Mouse (Mus musculus): Measurements from ENCODE around the gene Tubd1. TPM values are rescaled to one million over a fixed set of nuclear protein-coding genes. Genes with fewer than 3 reads are reported as not detected.
"Not testable (repeated sequence)": the region's sequence is repeated elsewhere in the genome, so short reads cannot be mapped to it uniquely, and the experiment has no call there.

The Tubd1 gene
- total and polyA plus RNA-seq, 2 experiments from 2014 or later: 2.7 to 5.0 TPM

DNA sequence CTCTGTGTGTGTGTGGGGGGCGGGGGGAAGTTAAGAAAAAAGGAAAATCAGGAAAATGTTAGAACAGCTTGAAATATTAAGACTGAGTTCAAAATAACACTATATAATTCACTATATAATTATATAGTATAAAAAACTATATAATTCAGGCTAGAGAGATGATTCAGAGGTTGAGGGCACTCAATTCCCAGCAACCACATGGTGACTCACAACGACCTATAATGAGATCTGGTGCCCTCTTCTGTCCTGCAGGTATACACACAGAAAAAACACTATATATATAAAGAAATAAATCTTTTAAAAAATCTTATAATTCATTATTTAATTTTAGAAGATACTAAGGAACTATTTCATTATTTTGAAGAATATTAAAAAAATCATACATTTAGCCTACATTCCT, 36.8 kb upstream of the Tubd1 start:
- no peaks in the 10 kb centered on the region for H3K27me3 ChIP-seq (ENCODE audit: insufficient read depth, low read length)

DNA sequence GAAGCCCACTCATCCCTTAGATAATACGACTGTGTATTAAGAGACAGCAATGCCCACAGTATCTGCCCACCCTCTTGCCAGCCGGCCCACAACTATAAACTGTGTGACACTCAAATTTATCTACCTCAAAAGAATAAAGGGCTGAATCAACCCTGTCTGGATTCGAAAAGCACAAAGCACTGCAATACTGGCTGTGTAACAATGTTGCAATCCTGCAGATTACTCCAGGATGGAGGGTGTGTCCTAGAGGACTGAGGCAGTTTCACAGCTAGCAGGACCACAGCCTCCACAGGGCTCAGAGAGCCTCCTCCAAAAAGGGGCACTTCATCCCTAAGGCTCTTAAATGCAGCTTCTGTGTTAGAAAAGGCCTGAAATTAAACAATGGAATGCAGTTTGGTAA, 28.2 kb upstream of the Tubd1 start:
- no peaks in the 10 kb centered on the region for H3K4me1 ChIP-seq (ENCODE audit: insufficient read depth, low read length)
- H3K4me2 ChIP-seq (ENCODE audit: low read depth, low read length, poor library complexity, severe bottlenecking): no peak overlapping the region
- no peak for DNase-seq (ENCODE audit: low spot score)
- H3K9ac ChIP-seq (replicated peaks; ENCODE audit: low read length, poor library complexity, severe bottlenecking): no peak overlapping the region
- 91% methylated on average over 3 of the region's 3 CpGs for WGBS
- no peaks in the 10 kb centered on the region for H3K27me3 ChIP-seq (ENCODE audit: insufficient read depth, low read length)
- peaks cover 58% of the 10 kb centered on the region for H3K36me3 ChIP-seq (ENCODE audit: insufficient read depth, low read length)
- H3K27ac ChIP-seq (ENCODE audit: low read depth, low read length): no peak overlapping the region
- no peak for TF ChIP-seq CTCF (IDR thresholded peaks at IDR 0.05)
- H3K4me3 ChIP-seq (ENCODE audit: low read depth, low read length): no peak overlapping the region
- no peak for ATAC-seq (ENCODE audit: low FRiP score)
- H3K9me3 ChIP-seq (ENCODE audit: low read length): no peaks in the 10 kb centered on the region

More for the DNA sequence above, 36.8 kb upstream of the Tubd1 start:
- H3K27ac ChIP-seq (ENCODE audit: low read depth, low read length): no peak overlapping the region
- no peaks in the 10 kb centered on the region for H3K4me1 ChIP-seq (ENCODE audit: insufficient read depth, low read length)
- no peak overlapping the region for H3K4me2 ChIP-seq (ENCODE audit: low read depth, low read length, poor library complexity, severe bottlenecking)
- H3K36me3 ChIP-seq (ENCODE audit: insufficient read depth, low read length): peaks cover 61% of the 10 kb centered on the region
- no peak overlapping the region for H3K9ac ChIP-seq (replicated peaks; ENCODE audit: low read length, poor library complexity, severe bottlenecking)
- no peak for TF ChIP-seq CTCF (IDR thresholded peaks at IDR 0.05)
- H3K4me3 ChIP-seq (ENCODE audit: low read depth, low read length): no peak overlapping the region
- no peak for ATAC-seq (ENCODE audit: low FRiP score)
- no peak for DNase-seq (ENCODE audit: low spot score)
- WGBS: 93% methylated on average over 2 of the region's 2 CpGs
- H3K9me3 ChIP-seq (ENCODE audit: low read length): no peaks in the 10 kb centered on the region

DNA sequence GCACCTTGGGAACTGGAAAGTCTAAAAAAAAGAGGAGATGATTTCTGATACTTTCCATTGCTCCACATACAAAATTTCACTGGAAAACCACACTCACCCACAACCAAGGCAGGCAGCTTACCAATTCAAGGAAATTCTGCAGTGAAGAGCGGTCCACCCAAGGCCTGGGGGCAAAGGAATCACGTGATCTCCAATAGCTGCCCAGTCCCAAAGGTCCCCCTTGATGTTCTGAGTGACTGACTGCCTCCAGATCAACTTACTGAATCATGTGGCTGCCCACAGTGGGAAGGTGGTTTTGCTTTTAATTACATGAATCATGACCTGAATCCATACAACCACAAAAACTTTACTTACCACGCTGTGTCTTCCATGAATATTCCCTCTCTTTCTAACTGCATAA, 27.6 kb upstream of the Tubd1 start:
- ATAC-seq (ENCODE audit: low FRiP score): no peak
- no peak overlapping the region for H3K4me3 ChIP-seq (ENCODE audit: low read depth, low read length)
- H3K27ac ChIP-seq (ENCODE audit: low read depth, low read length): no peak overlapping the region
- no peaks in the 10 kb centered on the region for H3K27me3 ChIP-seq (ENCODE audit: insufficient read depth, low read length)
- TF ChIP-seq CTCF (IDR thresholded peaks at IDR 0.05): no peak
- no peaks in the 10 kb centered on the region for H3K9me3 ChIP-seq (ENCODE audit: low read length)
- DNase-seq (ENCODE audit: low spot score): no peak
- no peaks in the 10 kb centered on the region for H3K4me1 ChIP-seq (ENCODE audit: insufficient read depth, low read length)
- no peak overlapping the region for H3K9ac ChIP-seq (replicated peaks; ENCODE audit: low read length, poor library complexity, severe bottlenecking)
- no peak overlapping the region for H3K4me2 ChIP-seq (ENCODE audit: low read depth, low read length, poor library complexity, severe bottlenecking)
- 91% methylated on average over 3 of the region's 3 CpGs for WGBS
- peaks cover 59% of the 10 kb centered on the region for H3K36me3 ChIP-seq (ENCODE audit: insufficient read depth, low read length)

DNA sequence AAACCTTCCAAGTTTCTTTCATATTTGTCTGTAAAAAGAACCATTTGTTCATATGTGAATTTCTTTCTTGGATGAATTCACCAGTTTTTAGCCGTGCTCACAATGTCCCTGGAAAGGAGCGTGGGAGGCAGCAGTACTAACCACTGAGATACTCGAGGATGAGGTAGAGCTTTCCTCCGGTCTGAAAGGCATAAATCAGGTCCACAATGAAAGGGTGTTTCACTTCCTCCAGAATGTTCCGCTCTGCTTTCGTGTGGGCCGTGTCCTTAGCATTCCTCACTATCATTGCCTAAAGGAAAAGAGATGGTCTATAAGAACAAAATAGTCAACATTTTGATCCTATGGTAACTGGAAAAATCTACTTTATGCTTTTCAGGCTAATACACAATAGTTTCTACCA, 25.0 kb upstream of the Tubd1 start:
- H3K27me3 ChIP-seq (ENCODE audit: insufficient read depth, low read length): no peaks in the 10 kb centered on the region
- H3K4me3 ChIP-seq (ENCODE audit: low read depth, low read length): no peak overlapping the region
- no peaks in the 10 kb centered on the region for H3K4me1 ChIP-seq (ENCODE audit: insufficient read depth, low read length)
- no peak overlapping the region for H3K9ac ChIP-seq (replicated peaks; ENCODE audit: low read length, poor library complexity, severe bottlenecking)
- WGBS: 93% methylated on average over 7 of the region's 7 CpGs
- H3K4me2 ChIP-seq (ENCODE audit: low read depth, low read length, poor library complexity, severe bottlenecking): no peak overlapping the region
- no peaks in the 10 kb centered on the region for H3K9me3 ChIP-seq (ENCODE audit: low read length)
- H3K36me3 ChIP-seq (ENCODE audit: insufficient read depth, low read length): peaks cover 56% of the 10 kb centered on the region
- no peak for TF ChIP-seq CTCF (IDR thresholded peaks at IDR 0.05)
- no peak overlapping the region for H3K27ac ChIP-seq (ENCODE audit: low read depth, low read length)
- ATAC-seq (ENCODE audit: low FRiP score) (no peak), DNase-seq (ENCODE audit: low spot score) (no peak)

DNA sequence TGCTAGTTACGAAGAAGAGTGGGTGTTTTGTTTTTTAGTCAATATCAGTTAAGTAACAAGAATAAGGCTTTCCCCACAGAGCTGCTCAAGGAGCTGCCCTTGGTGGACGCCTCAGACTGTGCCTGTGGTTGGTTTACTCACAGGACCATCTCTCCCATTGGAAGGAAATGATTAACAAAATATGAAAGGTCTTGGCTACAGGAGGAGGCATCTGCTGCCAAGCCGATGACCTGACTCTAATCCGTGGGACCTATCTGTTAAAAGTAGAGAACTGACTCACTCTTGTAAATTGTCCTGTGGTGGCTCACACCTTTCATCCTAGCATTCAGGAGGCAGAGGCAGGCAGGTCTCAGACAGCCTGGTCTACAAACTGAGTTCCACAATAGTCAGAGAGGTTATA, 17.3 kb upstream of the Tubd1 start:
- peaks cover 29% of the 10 kb centered on the region for H3K36me3 ChIP-seq (ENCODE audit: insufficient read depth, low read length)
- no peaks in the 10 kb centered on the region for H3K27me3 ChIP-seq (ENCODE audit: insufficient read depth, low read length)
- no peak for TF ChIP-seq CTCF (IDR thresholded peaks at IDR 0.05)
- H3K4me2 ChIP-seq (ENCODE audit: low read depth, low read length, poor library complexity, severe bottlenecking): no peak overlapping the region
- DNase-seq (ENCODE audit: low spot score): no peak
- H3K4me3 ChIP-seq (ENCODE audit: low read depth, low read length): no peak overlapping the region
- H3K9ac ChIP-seq (replicated peaks; ENCODE audit: low read length, poor library complexity, severe bottlenecking): no peak overlapping the region
- no peak for ATAC-seq (ENCODE audit: low FRiP score)
- no peaks in the 10 kb centered on the region for H3K9me3 ChIP-seq (ENCODE audit: low read length)
- no peak overlapping the region for H3K27ac ChIP-seq (ENCODE audit: low read depth, low read length)
- no peaks in the 10 kb centered on the region for H3K4me1 ChIP-seq (ENCODE audit: insufficient read depth, low read length)
- 94% methylated on average over 4 of the region's 4 CpGs for WGBS

DNA sequence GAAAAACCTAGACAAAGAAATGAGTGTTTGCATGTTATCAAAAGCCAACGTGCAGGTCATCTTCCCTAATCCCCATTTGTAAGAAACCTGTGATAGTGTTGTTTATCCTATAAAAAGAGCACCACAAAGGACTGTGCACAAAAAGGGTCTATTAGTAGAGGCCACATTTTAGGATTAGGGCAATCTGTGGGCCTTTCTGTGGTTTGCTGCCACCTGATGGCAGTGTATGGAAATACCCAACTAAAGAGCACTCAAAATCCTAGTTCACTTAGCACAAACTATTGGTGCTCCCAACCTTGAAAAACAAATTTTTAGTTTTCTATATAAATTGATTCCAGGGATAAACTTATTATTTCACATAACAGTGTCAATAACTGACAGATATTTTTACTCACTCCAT, 12.0 kb upstream of the Tubd1 start:
- Histone ChIP-seq H3K27ac (ENCODE audit: low read depth, low read length) (no peak overlapping the region), H3K4me3 (ENCODE audit: low read depth, low read length) (no peak overlapping the region), H3K27me3 (ENCODE audit: insufficient read depth, low read length) (no peaks in the 10 kb centered on the region), H3K36me3 (ENCODE audit: insufficient read depth, low read length) (peaks cover 16% of the 10 kb centered on the region), H3K4me2 (ENCODE audit: low read depth, low read length, poor library complexity, severe bottlenecking) (no peak overlapping the region), H3K9me3 (ENCODE audit: low read length) (no peaks in the 10 kb centered on the region), H3K9ac (replicated peaks; ENCODE audit: low read length, poor library complexity, severe bottlenecking) (no peak overlapping the region), H3K4me1 (ENCODE audit: insufficient read depth, low read length) (no peaks in the 10 kb centered on the region)
- DNase-seq (ENCODE audit: low spot score): no peak
- WGBS: 76% methylated on average over 1 of the region's 1 CpGs
- peak; percentile 65 for TF ChIP-seq CTCF (IDR thresholded peaks at IDR 0.05)
- ATAC-seq (ENCODE audit: low FRiP score): no peak

DNA sequence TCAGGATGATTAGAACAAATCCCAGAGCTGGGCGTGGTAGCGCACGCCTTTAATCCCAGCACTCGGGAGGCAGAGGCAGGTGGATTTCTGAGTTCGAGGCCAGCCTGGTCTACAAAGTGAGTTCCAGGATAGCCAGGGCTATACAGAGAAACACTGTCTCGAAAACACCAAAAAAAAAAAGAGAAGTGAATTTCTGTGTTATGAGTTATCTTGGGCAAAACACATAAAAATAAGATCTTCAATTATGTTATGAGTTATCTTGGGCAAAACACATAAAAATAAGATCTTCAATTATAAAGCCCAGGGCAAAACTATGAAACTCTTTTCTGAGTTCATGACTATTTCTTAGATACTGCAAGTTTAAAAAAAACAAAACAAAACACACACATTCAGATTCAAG, 11.5 kb upstream of the Tubd1 start:
- H3K27ac ChIP-seq (ENCODE audit: low read depth, low read length); H3K4me3 ChIP-seq (ENCODE audit: low read depth, low read length); H3K4me2 ChIP-seq (ENCODE audit: low read depth, low read length, poor library complexity, severe bottlenecking); H3K27me3 ChIP-seq (ENCODE audit: insufficient read depth, low read length); H3K9ac ChIP-seq (replicated peaks; ENCODE audit: low read length, poor library complexity, severe bottlenecking); H3K4me1 ChIP-seq (ENCODE audit: insufficient read depth, low read length); DNase-seq (ENCODE audit: low spot score); H3K9me3 ChIP-seq (ENCODE audit: low read length); ATAC-seq (ENCODE audit: low FRiP score): not testable (repeated sequence)
- H3K36me3 ChIP-seq (ENCODE audit: insufficient read depth, low read length): peaks cover 12% of the 10 kb centered on the region
- WGBS: 87% methylated on average over 6 of the region's 6 CpGs

Data from midbrain, postnatal 0 days (tissue).